Mouse (Mus musculus): Measurements from ENCODE around the gene Cuedc2. TPM values are rescaled to one million over a fixed set of nuclear protein-coding genes. Genes with fewer than 3 reads are reported as not detected.

The Cuedc2 gene
- polyA plus RNA-seq, 1 experiment: 69.8 TPM

DNA sequence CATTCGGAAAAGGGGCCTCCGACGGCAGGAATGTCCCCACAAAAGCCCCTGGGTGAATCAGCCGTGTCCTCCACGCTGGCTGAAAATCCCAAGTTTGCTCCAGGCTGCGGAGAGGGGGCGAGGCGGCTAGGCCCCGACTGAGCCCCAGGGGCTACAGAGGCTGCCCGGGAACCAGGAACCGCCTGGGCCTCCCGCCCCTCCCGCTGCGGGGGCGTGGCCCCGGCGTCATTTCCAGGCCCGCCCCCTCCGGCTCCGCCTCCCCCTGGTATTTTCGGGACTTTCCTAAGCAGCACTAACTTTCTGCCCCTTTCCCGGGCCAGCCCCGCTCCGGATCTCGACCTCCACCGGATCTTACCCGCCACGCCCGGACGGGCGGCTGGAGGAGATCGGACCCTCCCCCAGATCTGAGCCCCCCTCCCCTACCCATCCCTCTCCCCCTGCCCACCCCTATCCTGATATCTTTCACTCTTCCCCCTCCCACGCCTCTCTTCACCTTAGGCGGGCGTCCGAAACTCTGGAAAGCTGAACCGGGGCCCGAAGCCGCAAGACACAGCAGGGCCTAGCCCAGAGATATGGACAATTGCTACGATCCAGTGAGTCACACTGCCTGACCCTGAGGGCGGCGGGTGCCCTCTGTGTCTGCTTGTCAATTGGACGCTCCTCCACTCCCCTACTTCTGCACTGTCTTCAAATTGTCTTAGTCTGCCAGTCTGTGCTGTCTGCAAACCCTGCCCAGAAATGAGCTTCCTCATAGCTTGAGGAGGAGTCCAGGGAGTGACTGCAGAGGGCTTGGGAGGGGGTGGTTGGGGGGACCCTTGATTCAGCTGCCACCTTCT lies 32.9 kb downstream of the Cuedc2 start:
- WGBS: under 1% methylated on average over 43 of the region's 43 CpGs
- peak overlapping the region; percentile 57 for H3K27ac ChIP-seq (ENCODE audit: insufficient read depth, low read depth, low read length)
- TF ChIP-seq POLR2A (IDR thresholded peaks at IDR 0.05; ENCODE audit: low read depth, low read length) (peak; percentile 29), CTCF (conservative IDR thresholded peaks at IDR 0.05; ENCODE audit: insufficient read depth, insufficient read length, low read depth, low read length) (no peak)
- H3K36me3 ChIP-seq (ENCODE audit: control insufficient read depth, insufficient read depth, low read length): no peaks in the 10 kb centered on the region
- no peaks in the 10 kb centered on the region for H3K27me3 ChIP-seq (replicated peaks; ENCODE audit: control insufficient read depth, insufficient read depth, low read length)
- DNase-seq: peak; percentile 93
- peaks cover 5% of the 10 kb centered on the region for H3K4me1 ChIP-seq (ENCODE audit: control insufficient read depth, insufficient read depth, low read length)
- H3K4me3 ChIP-seq (ENCODE audit: insufficient read depth, low read depth, low read length): peak overlapping the region; percentile 58

DNA sequence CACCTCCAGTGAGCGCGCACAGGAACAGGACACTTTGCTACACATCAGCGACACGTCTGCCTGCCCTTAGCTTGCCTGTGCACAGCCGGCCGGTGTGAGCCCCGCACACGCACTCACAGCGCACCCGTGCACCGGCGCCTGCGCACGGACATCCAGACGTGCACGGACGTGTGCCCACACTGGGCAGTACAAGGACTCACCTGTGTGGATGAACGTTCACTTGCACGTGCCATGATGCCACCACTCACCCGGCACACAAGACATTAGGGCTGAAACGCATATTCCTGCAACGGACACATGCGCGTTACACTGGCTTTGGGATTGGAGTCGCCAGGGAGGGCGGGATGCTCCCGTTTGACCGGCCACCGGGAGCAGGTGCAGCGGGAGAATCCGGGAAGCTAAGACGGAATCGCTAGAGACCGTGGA lies 33.6 kb downstream of the Cuedc2 start:
- DNase-seq: peak; percentile 37
- no peaks in the 10 kb centered on the region for H3K36me3 ChIP-seq (ENCODE audit: control insufficient read depth, insufficient read depth, low read length)
- TF ChIP-seq CTCF (conservative IDR thresholded peaks at IDR 0.05; ENCODE audit: insufficient read depth, insufficient read length, low read depth, low read length): no peak
- no peak for TF ChIP-seq POLR2A (IDR thresholded peaks at IDR 0.05; ENCODE audit: low read depth, low read length)
- H3K4me1 ChIP-seq (ENCODE audit: control insufficient read depth, insufficient read depth, low read length): peaks cover 5% of the 10 kb centered on the region
- H3K27me3 ChIP-seq (replicated peaks; ENCODE audit: control insufficient read depth, insufficient read depth, low read length): no peaks in the 10 kb centered on the region
- peak overlapping the region; percentile 57 for H3K27ac ChIP-seq (ENCODE audit: insufficient read depth, low read depth, low read length)
- peak overlapping the region; percentile 58 for H3K4me3 ChIP-seq (ENCODE audit: insufficient read depth, low read depth, low read length)
- under 1% methylated on average over 34 of the region's 34 CpGs for WGBS

DNA sequence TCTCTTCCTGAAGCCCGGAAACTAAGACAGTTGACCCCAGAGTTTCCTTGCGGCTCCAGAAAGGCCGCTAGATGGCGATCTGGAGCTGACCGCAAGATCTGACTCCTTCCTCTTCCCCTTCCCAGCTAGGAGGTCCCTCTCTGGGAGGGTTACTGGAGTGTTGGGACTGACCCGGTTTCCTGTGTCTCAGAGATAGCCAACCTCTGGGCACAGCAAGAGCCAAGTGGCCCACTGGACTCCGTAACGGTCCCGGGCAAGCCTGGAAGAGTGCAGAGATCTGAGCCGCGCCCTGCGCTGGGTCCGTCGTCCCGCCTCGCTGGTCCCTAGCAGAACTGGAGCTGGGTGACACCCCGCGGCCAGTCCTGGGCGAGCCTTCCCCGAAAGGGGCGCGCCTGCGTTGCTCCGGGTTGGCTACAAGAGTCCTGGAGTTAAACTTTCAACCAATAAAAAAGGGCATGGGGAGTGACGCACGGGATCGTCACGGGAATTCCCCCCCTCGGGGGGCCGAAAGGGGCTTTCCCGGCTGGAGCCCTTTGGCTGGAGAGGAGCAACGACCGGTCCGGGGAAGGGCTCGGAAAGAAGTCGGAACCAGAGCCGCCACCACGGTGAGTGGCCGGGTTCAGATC lies 34.2 kb downstream of the Cuedc2 start, which contains the start of gene Nfkb2:
Nfkb2 (plus strand) TSS at position 105 of the 626 bp plus-strand sequence.
- TF ChIP-seq POLR2A (IDR thresholded peaks at IDR 0.05; ENCODE audit: low read depth, low read length) (peak; percentile 72), CTCF (conservative IDR thresholded peaks at IDR 0.05; ENCODE audit: insufficient read depth, insufficient read length, low read depth, low read length) (peak; percentile 82)
- WGBS: under 1% methylated on average over 39 of the region's 39 CpGs
- no peaks in the 10 kb centered on the region for H3K27me3 ChIP-seq (replicated peaks; ENCODE audit: control insufficient read depth, insufficient read depth, low read length)
- peaks cover 5% of the 10 kb centered on the region for H3K4me1 ChIP-seq (ENCODE audit: control insufficient read depth, insufficient read depth, low read length)
- peak within 1 kb of the TSS; percentile 93 for H3K27ac ChIP-seq (ENCODE audit: insufficient read depth, low read depth, low read length)
- peak within 1 kb of the TSS; percentile 73 for H3K4me3 ChIP-seq (ENCODE audit: insufficient read depth, low read depth, low read length)
- H3K36me3 ChIP-seq (ENCODE audit: control insufficient read depth, insufficient read depth, low read length): no peaks in the 10 kb centered on the region
- DNase-seq: peak; percentile 98

DNA sequence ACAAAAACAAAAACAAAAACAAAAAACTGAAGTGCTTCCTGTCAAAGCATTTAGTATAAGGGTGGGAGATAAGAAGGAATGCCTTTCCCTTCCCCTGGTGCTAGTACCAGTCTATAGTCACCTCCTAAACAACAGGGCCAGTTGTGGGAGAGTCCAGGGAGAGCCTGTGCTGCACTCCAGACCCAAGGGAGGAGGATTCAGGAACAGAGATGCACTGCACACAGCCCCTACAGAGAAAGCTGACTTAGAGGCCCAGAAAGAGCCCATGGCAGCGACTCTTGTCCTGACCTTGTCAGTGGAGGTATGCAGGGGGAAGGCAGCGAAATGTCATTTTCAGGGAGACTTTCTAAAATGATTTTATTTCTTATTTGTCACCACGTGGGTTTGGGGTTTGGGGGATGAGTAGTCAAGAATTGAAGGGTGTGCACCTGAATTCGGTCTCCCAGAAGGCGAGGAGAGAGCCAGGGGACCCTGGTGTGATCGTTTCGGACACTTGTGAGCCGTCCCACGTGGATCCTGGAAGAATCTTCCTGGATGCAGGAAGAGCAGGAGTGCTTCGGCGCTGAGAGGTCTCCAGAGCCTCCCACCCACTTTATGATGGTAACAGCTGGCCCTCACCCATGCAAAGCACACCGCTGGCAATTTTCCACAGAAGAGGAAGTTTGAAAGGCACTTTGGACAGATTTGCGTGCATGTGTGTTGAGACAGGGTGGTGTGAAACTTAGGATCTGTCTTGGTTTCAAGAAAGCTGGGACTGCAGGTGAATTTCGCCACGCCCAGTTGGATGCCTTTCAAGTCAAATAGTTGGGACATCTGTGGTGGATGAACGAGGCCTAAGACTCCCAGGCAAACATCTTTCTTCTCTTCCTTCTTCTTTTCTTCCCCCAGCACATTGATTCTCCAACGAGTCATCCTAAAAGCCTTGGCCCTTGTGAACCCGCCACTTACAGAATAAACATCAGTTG lies 35.0 kb downstream of the Cuedc2 start:
- Histone ChIP-seq H3K4me3 (ENCODE audit: insufficient read depth, low read depth, low read length) (0 out of 2 replicates have a peak overlapping the region, but pooled peaks have one; percentile 1), H3K27ac (ENCODE audit: insufficient read depth, low read depth, low read length) (no peak overlapping the region)
- WGBS: 53% methylated on average over 18 of the region's 18 CpGs

DNA sequence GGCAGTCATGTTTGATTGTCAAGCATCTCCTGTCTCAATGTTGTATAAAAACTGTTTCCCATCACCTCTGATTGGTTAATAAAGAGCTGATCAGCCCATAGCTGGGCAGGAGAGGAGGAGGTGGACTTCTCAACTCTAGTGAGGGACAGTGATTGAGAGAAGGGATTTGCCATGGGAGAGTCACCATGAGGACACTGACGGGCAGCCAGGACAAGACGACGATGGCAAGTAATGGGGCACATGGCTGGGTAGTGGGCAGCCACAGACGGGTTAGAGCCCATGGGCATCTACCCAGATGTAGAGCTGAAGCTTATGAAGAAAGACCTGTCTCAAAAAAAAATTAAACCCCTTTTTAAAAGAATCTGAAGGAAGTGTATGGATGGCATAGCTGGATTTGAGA lies 36.0 kb downstream of the Cuedc2 start:
- Histone ChIP-seq H3K4me1 (ENCODE audit: control insufficient read depth, insufficient read depth, low read length) (peaks cover 5% of the 10 kb centered on the region), H3K27ac (ENCODE audit: insufficient read depth, low read depth, low read length) (no peak overlapping the region), H3K36me3 (ENCODE audit: control insufficient read depth, insufficient read depth, low read length) (no peaks in the 10 kb centered on the region), H3K4me3 (ENCODE audit: insufficient read depth, low read depth, low read length) (no peak overlapping the region), H3K27me3 (replicated peaks; ENCODE audit: control insufficient read depth, insufficient read depth, low read length) (no peaks in the 10 kb centered on the region)
- no peak for DNase-seq
- TF ChIP-seq POLR2A (IDR thresholded peaks at IDR 0.05; ENCODE audit: low read depth, low read length): no peak
- TF ChIP-seq CTCF (conservative IDR thresholded peaks at IDR 0.05; ENCODE audit: insufficient read depth, insufficient read length, low read depth, low read length): no peak
- WGBS: 84% methylated on average over 4 of the region's 4 CpGs

More for the DNA sequence above, 35.0 kb downstream of the Cuedc2 start:
- DNase-seq: no peak
- H3K36me3 ChIP-seq (ENCODE audit: control insufficient read depth, insufficient read depth, low read length): no peaks in the 10 kb centered on the region
- TF ChIP-seq POLR2A (IDR thresholded peaks at IDR 0.05; ENCODE audit: low read depth, low read length) (no peak), CTCF (conservative IDR thresholded peaks at IDR 0.05; ENCODE audit: insufficient read depth, insufficient read length, low read depth, low read length) (no peak)
- no peaks in the 10 kb centered on the region for H3K27me3 ChIP-seq (replicated peaks; ENCODE audit: control insufficient read depth, insufficient read depth, low read length)
- H3K4me1 ChIP-seq (ENCODE audit: control insufficient read depth, insufficient read depth, low read length): peaks cover 5% of the 10 kb centered on the region

DNA sequence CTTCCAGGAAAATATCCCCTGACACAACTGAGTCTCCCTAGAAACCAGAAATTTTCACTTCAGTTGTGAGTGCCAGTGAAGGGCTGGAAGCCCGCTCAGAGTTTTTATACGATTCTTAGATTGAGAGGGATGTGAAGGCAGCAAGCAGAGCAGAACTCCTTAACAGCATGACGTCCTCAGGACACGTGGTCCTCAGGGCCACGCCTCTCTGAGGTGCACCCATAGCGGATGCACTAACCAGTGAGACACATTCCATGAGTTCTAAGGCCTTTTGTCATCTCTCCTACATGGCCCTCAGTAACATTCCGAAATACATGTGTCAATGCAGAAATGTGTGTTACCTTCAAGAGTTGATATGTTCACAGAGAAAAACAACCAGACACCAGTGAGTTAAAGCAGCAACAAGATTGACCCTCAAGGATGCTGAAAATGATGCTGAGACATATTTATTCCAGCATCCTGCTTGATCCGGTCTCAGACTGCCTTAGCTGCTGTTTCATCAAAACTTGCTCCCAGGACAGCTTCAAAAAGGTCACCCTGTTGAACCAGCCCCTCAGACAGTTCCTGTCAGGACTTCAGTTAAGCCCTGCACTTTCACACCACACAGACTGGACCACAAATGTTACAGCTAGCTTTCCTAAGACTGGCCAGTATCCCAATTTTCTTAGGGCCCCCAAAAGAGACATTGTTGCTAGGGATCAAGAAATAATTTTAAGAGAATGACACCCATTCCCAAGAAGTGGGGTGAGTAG lies 38.0 kb downstream of the Cuedc2 start:
- no peak overlapping the region for H3K4me3 ChIP-seq (ENCODE audit: insufficient read depth, low read depth, low read length)
- H3K4me1 ChIP-seq (ENCODE audit: control insufficient read depth, insufficient read depth, low read length): no peaks in the 10 kb centered on the region; the same call in 1 of the 2 replicates
- 38% methylated on average over 8 of the region's 8 CpGs for WGBS
- H3K27me3 ChIP-seq (replicated peaks; ENCODE audit: control insufficient read depth, insufficient read depth, low read length): no peaks in the 10 kb centered on the region
- no peaks in the 10 kb centered on the region for H3K36me3 ChIP-seq (ENCODE audit: control insufficient read depth, insufficient read depth, low read length)
- H3K27ac ChIP-seq (ENCODE audit: insufficient read depth, low read depth, low read length): no peak overlapping the region
- DNase-seq: no peak
- no peak for TF ChIP-seq POLR2A (IDR thresholded peaks at IDR 0.05; ENCODE audit: low read depth, low read length)
- no peak for TF ChIP-seq CTCF (conservative IDR thresholded peaks at IDR 0.05; ENCODE audit: insufficient read depth, insufficient read length, low read depth, low read length)

Data from kidney, adult 2 months (tissue).